Mouse (Mus musculus) B cell, adult 67 days (primary cell): ENCODE results near the gene Btla. TPM values are rescaled to one million over a fixed set of nuclear protein-coding genes. Genes with fewer than 3 reads are reported as not detected.

ENCODE experiments used
- total RNA-seq, 2 experiments: library from RNA; stranded (reverse); gene quantifications; 4 replicates each; pipeline ENCODE4 v1.2.4; 2023

Gene Btla
- 100 to 1,000 TPM; 327 to 424 TPM for total RNA-seq

GRCm38 (mm10) chr16:45223648-45224388, at the start of gene Btla:
Btla (plus strand) TSS chr16:45224315.

Other genes with a start within 250 kb of the Btla start
- gene Ccdc80, start 130.9 kb upstream of the Btla start, total RNA-seq, result not detected
- 10 to 100 TPM; 32.1 to 35.2 TPM for gene Slc35a5, start 65.6 kb upstream of the Btla start, total RNA-seq
- gene Atg3, start 65.5 kb upstream of the Btla start, total RNA-seq, result 10 to 100 TPM; 44.3 to 48.6 TPM
- 10 to 100 TPM; 45.0 to 61.5 TPM for gene Cd200, start 184.7 kb downstream of the Btla start, total RNA-seq